Mouse (Mus musculus) CD4-positive, CD25-positive, alpha-beta regulatory T cell, adult 4 months (primary cell): Measurements from ENCODE around the gene Gm5475. TPM values are rescaled to one million over a fixed set of nuclear protein-coding genes. Genes with fewer than 3 reads are reported as not detected.

Source experiments
- ATAC-seq: one replicate; pipeline ENCODE4 v1.8.0; 2017
- polyA plus RNA-seq, 2 experiments: library from polyadenylated mRNA; unstranded; fragments of 100-300 nt; shearing (Covaris generic); gene quantifications; one replicate each; pipeline ENCODE4 v1.2.1; 2017

Gene Gm5475
- polyA plus RNA-seq, 2 experiments from 2014 or later = not detected

DNA sequence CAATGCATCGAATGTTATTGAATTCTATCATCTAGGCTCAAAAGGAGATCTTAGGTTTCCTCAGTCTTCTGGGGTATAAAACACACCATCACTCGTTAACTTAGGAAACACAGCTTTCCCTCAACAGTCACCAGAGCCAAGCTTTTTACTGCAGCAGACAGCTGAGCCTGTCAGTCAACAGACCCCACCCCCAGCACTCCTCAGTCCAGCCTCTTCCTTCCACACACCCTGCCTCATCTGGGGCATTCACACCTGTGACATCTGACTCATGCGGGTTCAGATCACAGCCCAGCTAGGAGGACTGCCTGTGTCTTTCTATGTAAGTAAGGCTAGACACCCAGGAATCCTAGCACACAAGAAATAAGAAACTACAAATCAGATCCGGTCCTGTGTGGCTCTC is 7.9 kb upstream of the Gm5475 start:
- ATAC-seq = peak; percentile 76

DNA sequence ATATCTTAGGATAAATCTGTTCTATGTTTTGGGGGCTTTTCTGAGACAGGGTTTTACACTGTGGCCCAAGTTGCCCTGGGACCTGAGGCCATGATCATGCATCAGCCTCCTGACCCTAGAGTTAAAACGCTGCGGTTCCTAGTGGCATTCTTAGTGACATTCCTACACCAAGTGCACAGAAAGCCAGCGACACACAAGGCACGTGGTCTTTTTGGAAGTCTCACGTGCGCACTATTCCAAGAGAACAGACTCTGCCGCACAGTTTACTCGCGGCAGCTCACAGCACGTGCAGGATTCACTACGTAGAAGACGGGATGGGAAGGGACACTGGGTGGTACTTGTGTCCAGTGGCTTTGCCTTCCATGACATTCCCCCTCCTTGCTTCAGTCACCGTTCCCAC is 7.0 kb upstream of the Gm5475 start:
- ATAC-seq = no peak

DNA sequence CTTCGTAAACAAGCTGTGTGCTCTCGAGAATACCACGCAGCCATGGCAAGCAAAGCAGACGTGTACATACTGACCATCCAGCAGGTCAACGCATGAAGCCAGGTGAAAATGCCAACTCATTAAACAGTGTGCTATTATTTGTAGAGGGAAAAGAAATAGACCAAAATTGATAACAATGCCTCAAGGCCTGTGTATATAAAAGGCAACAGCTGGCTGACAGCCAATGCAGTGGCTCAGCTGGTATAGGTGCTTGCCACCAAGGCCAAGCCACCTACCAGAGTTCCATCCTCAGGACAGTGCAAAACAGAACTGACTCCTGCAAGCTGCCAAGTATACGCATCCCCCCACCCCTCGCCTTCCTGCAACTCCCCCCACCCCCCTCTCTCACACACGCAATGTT is 6.3 kb upstream of the Gm5475 start:
- no peak for ATAC-seq

DNA sequence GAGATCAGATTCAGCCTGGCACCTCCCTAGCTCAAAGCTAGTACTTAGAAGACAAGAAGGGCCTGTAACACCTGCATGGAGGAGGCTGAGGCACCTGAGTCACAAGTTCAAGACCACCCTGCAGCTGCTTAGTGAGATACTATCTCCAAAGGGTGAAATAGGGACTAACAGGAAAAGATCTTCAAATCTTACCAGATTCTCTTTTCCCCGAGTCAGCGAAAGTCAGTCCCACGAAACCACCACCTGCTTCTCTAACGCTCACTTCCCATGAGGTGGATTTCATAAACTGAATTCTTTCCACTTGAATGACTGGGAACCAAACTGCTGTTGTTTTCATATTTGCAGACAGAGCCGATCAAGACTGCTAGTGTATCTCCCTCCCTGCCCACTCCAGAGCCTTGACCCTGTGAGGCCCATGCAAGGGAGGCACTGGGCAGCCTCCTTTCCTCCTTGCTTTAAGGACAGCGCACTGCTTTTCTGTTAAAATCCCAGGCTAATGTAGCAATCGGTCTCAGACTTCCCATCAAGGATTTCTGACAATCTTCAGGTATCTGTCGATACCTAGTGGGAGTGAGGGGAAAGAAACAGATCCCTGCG is 4.0 kb upstream of the Gm5475 start:
- no peak for ATAC-seq

DNA sequence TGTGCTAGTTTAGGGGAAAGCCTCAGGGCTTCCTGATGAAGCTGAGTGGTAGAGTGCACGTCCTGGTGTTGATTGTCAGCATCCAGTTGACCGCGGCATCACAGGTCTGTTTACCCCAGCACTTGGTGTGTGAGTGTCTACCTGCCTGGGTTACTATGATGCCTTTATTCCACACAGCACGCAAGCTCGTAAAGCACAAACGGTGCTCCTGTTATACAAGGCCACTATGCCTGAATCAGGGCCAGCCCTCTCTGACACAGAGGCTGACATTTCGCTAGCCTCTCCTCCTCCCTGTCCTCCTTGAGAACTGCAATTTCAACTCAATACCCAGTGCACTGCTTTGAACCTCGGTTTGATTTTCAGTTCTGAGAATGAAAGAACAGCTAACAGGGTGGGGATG is 2.6 kb upstream of the Gm5475 start:
- ATAC-seq = peak; percentile 12

DNA sequence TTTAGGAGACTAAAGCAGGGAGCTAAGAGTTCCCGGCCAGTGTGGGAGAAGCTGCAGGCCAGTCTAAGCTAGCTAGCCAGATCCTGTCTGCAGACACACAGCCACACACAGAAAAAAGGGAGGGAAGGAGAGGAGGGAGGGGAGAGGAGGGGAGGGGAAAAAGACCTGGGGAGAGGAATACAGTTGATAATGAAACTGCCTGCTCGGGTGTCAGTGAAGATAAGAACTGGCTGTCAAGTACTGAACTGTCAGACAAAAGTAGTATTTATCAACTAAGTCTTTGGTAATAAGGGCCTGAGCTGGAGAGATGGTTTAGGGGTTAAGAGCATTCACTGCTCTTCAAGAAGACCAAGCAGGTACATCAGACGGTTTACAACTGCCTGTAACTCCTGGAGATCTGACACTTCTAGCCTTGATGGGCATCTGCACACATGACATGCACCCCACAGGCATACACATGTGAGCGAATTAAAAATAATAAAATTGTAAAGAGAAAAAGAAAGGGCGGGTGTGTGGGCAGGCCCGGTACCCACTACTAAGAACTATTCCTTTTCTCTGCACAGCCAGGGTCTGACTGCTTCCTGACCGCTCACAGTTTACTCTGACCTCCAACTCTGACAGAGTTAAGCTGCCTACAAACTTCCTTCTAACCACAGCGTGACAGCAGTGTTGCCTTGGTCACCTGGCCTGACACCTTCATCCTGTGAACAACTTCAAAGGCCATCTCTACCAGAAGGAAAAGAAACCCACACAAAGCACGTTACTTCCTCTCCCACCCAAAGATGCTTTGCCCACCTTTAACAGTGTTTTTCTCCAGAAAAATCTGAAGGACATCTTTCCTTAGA is 1.8 kb upstream of the Gm5475 start:
- no peak for ATAC-seq

DNA sequence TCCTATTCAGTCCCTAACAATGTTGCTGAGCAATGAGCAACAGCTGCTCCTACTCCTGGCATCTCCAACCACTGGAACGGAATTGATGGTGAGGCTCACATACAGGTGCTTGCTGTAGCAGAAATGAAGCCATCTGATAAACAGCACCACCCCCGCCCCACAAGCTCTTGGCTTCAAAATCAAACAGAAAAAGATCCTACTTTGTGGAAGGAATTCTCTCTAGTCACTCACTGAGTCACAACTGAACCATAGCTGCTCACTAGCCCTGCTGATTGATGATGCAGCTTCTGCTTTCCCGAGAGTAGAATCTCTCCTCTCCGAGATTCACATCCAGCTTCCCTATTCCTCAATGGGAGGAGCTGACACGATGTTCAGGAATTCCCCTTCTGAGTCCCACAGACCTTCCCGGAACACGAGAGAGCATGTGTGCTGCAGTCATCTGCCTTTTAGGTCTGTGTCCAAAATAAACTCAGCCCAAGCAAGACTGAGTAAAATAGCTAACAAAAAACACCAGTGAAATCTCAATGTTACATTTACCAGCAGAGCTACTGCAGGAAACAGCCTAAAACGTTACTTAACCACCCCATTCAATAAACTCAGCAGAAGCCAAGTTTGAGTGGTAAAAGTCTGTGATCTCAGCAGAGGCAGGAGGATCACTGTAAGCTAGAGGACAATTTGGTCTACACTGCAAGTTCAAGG is 739 bp upstream of the Gm5475 start:
- no peak for ATAC-seq

DNA sequence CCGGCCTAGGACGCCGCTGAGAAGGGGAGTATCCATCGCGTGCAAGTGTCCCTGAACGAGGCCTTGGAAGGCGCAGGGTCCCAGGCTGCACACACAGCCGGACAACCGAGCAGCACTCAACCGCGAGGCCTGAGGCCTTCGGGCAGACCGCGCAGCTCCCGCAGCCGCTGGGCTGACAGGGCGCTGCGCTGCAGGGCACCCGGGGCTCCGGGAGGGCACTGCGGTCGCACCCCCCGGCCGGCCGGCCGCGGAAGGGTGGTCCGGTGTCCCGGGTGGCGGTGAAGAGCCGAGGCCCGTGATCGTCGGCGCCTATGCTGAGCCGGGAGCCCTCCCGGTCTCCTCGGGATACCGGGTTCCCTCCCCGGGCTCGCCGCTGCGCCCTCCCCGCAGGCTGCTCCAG is 529 bp downstream of the Gm5475 start:
- peak; percentile 13 for ATAC-seq

DNA sequence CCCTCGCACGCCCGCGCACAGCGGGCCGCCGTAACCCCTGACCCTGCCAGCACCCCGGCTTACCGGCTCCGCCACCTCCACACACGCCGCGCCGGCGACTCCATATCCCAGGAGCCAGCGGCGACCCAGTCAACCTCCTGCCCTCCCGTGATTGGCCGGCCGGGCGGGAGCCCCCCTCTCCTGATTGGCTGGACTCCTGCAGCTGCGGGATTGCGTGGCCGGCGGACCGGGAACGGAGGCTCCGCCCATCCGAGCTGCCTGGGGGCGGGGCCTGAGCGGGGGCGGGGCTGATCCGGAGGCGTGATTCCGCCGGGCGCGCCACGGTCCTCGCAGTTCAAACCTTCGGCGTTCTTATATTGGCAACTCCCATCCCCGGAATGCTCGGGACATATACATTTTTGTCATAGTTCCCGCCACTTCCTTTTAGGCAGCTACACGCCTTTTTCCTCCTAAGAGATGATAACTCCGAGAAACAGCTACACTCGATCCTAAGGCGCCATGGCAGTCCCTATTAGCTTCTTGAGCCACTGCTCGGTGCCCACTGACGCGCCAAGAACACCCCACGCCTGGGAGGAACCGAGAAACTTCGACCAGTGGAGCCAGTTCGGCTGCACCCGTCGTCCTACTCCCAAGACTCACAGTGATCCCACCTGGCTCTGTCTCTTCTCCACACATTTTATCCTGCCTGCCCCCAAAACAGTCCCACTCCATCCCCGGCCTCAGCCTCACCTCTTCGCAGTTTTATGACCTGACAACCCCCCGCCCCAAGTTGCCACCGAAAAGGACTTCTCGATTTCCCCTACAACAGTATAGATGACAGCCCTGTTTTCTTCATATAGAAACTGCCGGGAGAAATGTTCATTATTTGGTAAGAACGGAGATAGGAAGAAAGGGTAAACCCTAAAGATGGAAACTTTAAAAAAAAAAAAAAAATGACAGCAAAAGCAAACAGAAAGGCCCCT is 1.2 kb downstream of the Gm5475 start:
- ATAC-seq = peak; percentile 83

DNA sequence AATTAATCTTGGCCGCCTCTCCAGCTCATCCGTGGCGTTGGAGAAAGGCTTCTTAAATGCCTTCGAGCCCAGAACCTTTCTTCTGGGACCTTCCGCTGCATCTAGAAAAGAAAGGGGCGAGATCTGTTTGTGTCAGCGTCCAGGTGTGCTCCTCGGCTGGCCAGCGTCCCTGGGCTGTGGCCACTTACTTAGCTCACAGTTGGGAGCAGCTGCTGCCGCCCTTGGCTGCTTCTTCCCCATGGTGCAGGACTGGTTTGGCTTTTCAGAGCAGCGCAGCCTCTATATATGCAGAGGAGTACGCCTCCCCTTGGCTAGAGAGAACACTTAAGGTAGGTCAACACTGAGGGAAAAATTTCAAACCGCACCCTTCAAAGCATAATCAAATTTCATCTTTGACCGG is 2.0 kb downstream of the Gm5475 start:
- no peak for ATAC-seq

DNA sequence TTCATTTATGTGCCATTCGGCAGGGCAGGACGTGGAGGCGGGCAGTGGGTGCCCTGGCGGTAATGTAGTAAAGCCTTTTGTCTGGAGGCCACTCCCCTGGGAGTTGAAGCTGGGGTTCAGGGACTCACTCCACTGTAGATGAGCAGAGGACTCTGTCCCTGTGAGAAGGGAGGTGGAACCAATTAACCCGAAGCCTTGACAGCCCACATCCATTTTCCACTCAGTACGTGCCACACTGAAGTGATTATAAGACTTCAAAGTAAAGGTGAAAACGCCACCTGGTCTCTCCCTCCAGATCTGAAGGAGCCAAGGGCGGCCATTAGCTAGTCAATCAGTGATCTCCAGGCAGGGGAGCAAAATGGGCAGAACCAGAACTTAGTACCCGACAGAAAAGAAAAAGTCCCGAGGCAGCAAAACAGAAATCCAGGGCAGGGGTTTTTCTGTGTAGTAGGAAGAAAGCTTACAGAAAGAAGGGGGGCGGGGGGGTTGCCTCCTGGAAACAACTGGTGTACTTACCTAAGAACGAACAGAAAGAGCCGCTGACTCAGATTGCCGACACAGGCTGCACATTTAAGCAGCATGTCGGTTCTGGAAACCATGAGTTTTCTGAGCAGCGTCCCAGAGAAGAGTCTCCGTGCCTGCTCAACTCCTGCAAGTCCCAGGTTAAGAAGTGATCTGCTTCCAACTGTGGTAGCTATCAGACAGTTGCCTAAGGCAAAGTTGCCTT is 2.6 kb downstream of the Gm5475 start, which contains the start of gene Slc11a2:
Slc11a2 (minus strand) TSS at position 677 of the 727 bp plus-strand sequence.
- peak; percentile 19 for ATAC-seq

DNA sequence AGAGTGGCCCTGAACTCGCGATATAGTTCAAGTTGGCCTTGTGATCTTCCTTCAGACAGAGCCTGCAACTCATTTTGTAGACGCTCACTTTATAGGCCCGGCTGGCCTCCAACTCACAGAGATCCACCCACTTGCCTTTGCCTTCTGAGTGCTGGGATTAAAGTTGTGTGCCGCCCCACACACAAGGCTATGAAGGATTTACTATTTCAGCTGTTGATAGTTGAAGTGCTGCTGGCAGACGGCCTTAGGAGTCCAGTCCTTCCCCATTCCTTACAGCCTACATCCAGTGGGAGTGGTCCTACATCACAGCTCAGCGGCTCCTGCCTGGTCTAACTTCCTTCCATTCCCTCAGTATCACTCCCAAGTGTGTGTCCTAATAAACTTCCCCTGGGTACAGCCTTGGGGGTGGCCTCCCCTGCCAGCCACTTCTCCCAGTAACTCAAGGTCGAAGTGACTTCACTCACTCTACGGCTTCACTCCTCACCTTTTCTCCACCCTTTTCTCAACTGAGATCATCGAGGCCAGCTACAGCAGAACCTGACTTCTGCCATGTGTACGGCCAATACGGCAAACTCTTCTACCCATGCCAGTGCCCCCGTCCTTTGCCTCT is 6.5 kb downstream of the Gm5475 start:
- no peak for ATAC-seq

DNA sequence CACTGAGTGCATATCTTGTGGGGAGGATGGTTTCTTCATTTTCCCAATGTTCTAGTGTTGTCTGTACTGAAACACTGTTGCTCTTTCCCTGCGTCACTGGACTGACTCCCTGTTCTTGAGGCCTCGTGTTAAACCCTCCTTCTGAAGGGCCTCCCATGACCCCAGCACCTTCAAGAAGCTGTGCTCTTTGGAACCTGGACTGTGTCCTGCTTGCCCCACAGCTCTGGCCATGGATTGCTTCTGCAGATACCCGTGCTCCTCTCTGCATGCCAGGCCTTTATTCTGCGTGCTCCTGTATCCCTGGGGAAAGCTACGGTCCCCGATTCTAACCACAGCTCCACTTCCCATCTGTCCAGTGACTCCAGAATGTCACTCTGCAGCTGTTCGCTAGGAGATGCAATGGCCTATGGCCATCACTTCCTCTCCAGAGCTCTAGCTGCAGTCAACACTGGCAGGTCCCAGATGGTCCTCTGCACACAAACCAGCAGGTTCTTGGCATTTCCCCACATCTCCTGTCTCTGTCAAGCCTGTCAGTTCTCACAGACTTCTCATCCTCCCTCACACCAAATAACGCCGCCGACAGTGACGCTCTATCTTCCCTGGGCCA is 8.1 kb downstream of the Gm5475 start:
- no peak for ATAC-seq

DNA sequence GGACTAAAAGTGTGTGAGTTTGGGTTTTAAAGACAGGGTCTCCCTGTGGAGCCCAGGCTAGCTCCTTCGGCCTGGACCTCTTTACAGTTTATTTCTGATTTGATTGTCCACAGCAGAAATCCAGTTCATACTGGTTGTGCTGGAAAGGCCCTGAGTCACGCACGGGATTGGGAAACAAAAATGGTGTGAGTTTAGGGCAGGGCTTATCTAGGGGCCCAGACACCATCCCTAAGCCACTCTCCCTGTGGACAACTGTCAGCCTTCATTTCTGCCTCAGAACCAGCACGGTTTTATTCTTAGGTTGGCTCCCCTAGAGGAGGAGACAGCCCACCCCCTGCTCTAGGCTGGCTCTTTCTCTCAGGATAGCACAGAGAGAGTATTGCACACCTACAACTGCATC is 11.3 kb downstream of the Gm5475 start:
- ATAC-seq = no peak

DNA sequence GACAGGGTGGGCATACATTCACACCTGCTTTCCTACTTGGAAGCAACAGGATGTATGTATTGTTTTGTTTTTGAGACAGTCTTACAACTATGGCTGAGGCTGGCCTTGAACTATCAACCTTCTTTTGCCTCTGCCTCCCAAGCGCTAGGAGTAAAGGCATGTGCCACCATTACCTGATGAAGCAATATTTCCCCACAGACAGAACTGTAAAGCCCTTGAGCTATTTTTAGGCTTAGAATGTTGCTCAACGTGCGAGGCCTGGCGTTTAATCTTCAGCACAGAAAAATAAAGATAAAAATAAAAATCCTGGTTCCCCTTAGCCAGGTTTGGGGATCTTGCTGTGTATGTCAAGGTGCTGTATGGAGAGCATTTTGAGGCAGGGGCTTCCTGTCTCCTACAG is 14.2 kb downstream of the Gm5475 start:
- ATAC-seq = no peak

DNA sequence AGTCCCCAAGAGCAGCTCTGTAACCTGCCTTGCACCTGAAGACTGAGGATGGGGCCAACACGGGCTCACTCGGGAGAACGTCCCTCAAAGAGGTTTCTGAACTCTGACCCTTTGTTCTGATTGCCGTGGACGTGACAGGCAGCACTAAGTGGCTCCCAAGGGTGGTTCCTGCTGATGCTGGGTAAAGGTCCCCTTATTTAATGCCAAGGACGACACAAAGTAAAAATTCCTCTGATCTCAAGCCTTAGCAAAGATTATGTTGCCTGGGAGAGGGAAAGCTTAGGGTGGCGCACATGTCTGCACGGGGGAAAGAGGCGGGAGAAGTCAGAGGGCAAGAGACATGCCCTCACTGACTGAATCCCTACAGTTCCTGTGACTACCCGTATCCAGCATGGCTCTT is 14.6 kb downstream of the Gm5475 start:
- ATAC-seq = no peak

DNA sequence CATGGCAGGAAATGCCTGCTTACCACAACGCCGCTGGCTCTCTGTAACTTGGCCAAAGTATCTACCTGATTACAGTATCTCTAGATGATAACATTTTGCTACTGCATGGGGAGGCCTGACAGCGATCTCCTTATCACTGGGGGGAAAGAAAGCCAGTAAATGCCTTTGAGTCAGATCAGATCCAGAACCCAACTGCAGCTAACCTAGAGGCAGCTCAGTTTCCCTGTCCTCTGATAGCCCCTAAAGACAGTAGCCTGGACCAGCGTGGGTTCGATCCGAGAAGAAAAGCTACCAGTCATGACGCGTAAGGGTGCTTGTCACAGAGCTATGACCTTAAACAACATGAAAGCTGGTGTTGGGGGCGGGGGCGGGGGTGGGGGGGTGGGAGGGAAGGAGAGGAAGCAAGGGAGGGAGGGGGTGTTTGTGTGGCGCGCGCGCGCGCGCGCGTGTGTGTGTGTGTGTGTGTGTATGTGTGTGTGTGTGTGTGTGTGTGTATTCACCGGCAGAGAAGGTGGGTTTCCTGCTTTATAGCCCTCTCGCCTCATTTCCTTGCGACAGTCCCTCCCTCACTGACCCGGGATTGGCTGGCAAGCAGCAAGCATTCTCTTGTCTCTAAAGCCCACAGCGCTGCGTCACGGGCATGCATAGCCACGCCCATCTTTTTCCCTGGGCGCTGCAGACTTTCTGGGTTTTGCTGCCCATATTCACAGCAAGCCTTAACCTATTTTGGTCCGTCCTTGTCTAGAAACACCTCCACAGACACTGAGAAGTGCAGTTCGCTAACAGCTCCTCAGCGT is 21.4 kb downstream of the Gm5475 start:
- ATAC-seq = peak; percentile 100

DNA sequence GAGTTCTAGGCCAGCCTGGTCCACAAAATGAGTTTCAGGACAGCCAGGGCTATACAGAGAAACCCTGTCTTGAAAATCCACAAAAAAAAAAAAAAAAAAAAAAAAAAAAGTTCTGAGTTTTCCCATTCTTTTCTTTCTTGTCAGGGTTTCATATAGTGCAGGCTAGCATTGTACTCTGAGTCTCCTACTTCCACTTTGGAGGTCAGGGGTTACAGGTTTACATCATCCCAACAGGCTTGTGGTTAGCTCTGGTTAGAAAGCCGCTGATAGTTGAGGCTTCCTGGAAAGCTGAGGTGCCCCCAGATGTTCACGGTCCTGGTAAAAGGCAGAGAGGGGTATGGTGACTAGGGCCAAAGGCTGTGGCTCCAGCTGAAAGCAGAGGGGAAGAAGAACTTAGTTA is 24.9 kb downstream of the Gm5475 start:
- no peak for ATAC-seq

DNA sequence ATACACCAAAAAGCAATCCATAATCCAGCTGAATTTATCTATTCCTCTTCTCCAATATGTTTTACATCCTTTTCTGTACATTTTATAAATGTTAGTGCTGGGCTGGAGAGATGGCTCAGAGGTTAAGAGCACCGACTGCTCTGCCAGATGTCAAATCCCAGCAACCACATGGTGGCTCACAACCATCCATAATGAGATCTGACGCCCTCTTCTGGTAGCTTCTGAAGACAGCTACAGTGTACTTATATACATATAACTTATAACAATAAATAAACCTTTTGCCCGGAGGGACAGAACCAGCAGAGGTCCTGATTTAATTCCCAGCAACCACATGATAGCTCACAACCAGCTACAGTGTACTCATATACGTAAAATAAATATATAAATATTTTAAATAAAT is 26.6 kb downstream of the Gm5475 start:
- no peak for ATAC-seq

DNA sequence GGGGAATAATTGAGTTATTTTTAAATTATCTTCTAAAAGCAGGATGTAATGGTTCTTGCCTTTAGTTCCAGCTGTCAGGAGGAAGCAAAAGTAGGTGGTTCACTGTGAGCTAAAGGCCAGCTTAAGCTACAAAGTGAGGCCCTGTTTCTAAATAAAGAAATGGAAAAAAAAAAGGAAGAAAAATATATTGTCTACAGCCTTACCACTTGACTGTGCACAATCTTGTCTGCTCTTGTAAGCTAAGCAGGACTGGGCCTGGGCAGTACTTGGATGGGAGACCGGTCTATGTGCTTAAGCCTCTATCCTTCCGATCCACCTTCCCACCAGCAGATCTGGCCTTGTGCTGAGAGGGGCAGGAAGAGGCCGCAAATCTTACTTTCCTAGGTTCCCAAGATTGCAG is 27.5 kb downstream of the Gm5475 start:
- no peak for ATAC-seq
